Mouse (Mus musculus): ENCODE results near the gene Krtap16-1. TPM values are rescaled to one million over a fixed set of nuclear protein-coding genes. Genes with fewer than 3 reads are reported as not detected.

The Krtap16-1 gene
- polyA plus RNA-seq, 1 experiment from 2014 or later, result not detected

GRCm38 (mm10) chr11:100006624-100007023 is 20.2 kb upstream of the Krtap16-1 start:
- Histone ChIP-seq H3K9me3 (replicated peaks; ENCODE audit: control insufficient read depth, low read length) (no peaks in the 10 kb centered on the region), H3K36me3 (replicated peaks; ENCODE audit: control insufficient read depth, insufficient read depth, low read depth, low read length) (no peaks in the 10 kb centered on the region), H3K9ac (replicated peaks; ENCODE audit: low read length) (no peak overlapping the region), H3K4me3 (ENCODE audit: low read depth, low read length) (no peak overlapping the region), H3K27ac (replicated peaks; ENCODE audit: low read depth, low read length) (no peak overlapping the region), H3K4me1 (ENCODE audit: control insufficient read depth, insufficient read depth, low read length) (no peaks in the 10 kb centered on the region), H3K4me2 (ENCODE audit: low read depth, low read length) (no peak overlapping the region), H3K27me3 (ENCODE audit: control insufficient read depth, insufficient read depth, low read length) (no peaks in the 10 kb centered on the region)
- 59% methylated on average over 3 of the region's 3 CpGs for WGBS
- no peak for DNase-seq (ENCODE audit: low spot score)
- no peak for ATAC-seq (replicated peaks; ENCODE audit: insufficient number of reproducible peaks, low FRiP score, low TSS enrichment, low read depth)

- H3K9me3 ChIP-seq (replicated peaks; ENCODE audit: control insufficient read depth, low read length), result no peaks in the 10 kb centered on the region
- no peak overlapping the region for H3K9ac ChIP-seq (replicated peaks; ENCODE audit: low read length)
- WGBS, result 89% methylated on average over 8 of the region's 8 CpGs
- no peak overlapping the region for H3K4me2 ChIP-seq (ENCODE audit: low read depth, low read length)
- ATAC-seq (replicated peaks; ENCODE audit: insufficient number of reproducible peaks, low FRiP score, low TSS enrichment, low read depth) (no peak), DNase-seq (ENCODE audit: low spot score) (no peak)
- no peaks in the 10 kb centered on the region for H3K27me3 ChIP-seq (ENCODE audit: control insufficient read depth, insufficient read depth, low read length)
- no peak overlapping the region for H3K4me3 ChIP-seq (ENCODE audit: low read depth, low read length)
- H3K4me1 ChIP-seq (ENCODE audit: control insufficient read depth, insufficient read depth, low read length), result no peaks in the 10 kb centered on the region
- H3K36me3 ChIP-seq (replicated peaks; ENCODE audit: control insufficient read depth, insufficient read depth, low read depth, low read length), result no peaks in the 10 kb centered on the region
- H3K27ac ChIP-seq (replicated peaks; ENCODE audit: low read depth, low read length), result no peak overlapping the region
These were observed 19.5 kb upstream of the Krtap16-1 start for GRCm38 (mm10) chr11:100005905-100006304.

GRCm38 (mm10) chr11:100004846-100005245 is 18.4 kb upstream of the Krtap16-1 start:
- Histone ChIP-seq H3K4me3 (ENCODE audit: low read depth, low read length) (no peak overlapping the region), H3K4me1 (ENCODE audit: control insufficient read depth, insufficient read depth, low read length) (no peaks in the 10 kb centered on the region), H3K36me3 (replicated peaks; ENCODE audit: control insufficient read depth, insufficient read depth, low read depth, low read length) (no peaks in the 10 kb centered on the region), H3K4me2 (ENCODE audit: low read depth, low read length) (no peak overlapping the region), H3K27me3 (ENCODE audit: control insufficient read depth, insufficient read depth, low read length) (no peaks in the 10 kb centered on the region), H3K9me3 (replicated peaks; ENCODE audit: control insufficient read depth, low read length) (no peaks in the 10 kb centered on the region), H3K27ac (replicated peaks; ENCODE audit: low read depth, low read length) (no peak overlapping the region), H3K9ac (replicated peaks; ENCODE audit: low read length) (no peak overlapping the region)
- 27% methylated on average over 6 of the region's 6 CpGs for WGBS
- ATAC-seq (replicated peaks; ENCODE audit: insufficient number of reproducible peaks, low FRiP score, low TSS enrichment, low read depth) (no peak), DNase-seq (ENCODE audit: low spot score) (peak; percentile 72)

GRCm38 (mm10) chr11:99999091-99999490 is 12.7 kb upstream of the Krtap16-1 start:
- DNase-seq (ENCODE audit: low spot score) (no peak), ATAC-seq (replicated peaks; ENCODE audit: insufficient number of reproducible peaks, low FRiP score, low TSS enrichment, low read depth) (no peak)
- no peak overlapping the region for H3K27ac ChIP-seq (replicated peaks; ENCODE audit: low read depth, low read length)
- 92% methylated on average over 7 of the region's 7 CpGs for WGBS
- H3K27me3 ChIP-seq (ENCODE audit: control insufficient read depth, insufficient read depth, low read length), result no peaks in the 10 kb centered on the region
- no peak overlapping the region for H3K4me2 ChIP-seq (ENCODE audit: low read depth, low read length)
- no peaks in the 10 kb centered on the region for H3K9me3 ChIP-seq (replicated peaks; ENCODE audit: control insufficient read depth, low read length)
- H3K4me1 ChIP-seq (ENCODE audit: control insufficient read depth, insufficient read depth, low read length), result no peaks in the 10 kb centered on the region
- H3K36me3 ChIP-seq (replicated peaks; ENCODE audit: control insufficient read depth, insufficient read depth, low read depth, low read length), result no peaks in the 10 kb centered on the region
- no peak overlapping the region for H3K9ac ChIP-seq (replicated peaks; ENCODE audit: low read length)
- H3K4me3 ChIP-seq (ENCODE audit: low read depth, low read length), result no peak overlapping the region

- DNase-seq (ENCODE audit: low spot score), result no peak
- H3K4me2 ChIP-seq (ENCODE audit: low read depth, low read length), result no peak overlapping the region
- no peak overlapping the region for H3K9ac ChIP-seq (replicated peaks; ENCODE audit: low read length)
- H3K27ac ChIP-seq (replicated peaks; ENCODE audit: low read depth, low read length), result no peak overlapping the region
- no peak overlapping the region for H3K4me3 ChIP-seq (ENCODE audit: low read depth, low read length)
- no peak for ATAC-seq (replicated peaks; ENCODE audit: insufficient number of reproducible peaks, low FRiP score, low TSS enrichment, low read depth)
- no peaks in the 10 kb centered on the region for H3K36me3 ChIP-seq (replicated peaks; ENCODE audit: control insufficient read depth, insufficient read depth, low read depth, low read length)
- 73% methylated on average over 4 of the region's 4 CpGs for WGBS
- 0 out of 2 replicates have a peak, but pooled peaks cover 2% of the 10 kb centered on the region for H3K27me3 ChIP-seq (ENCODE audit: control insufficient read depth, insufficient read depth, low read length)
- no peaks in the 10 kb centered on the region for H3K9me3 ChIP-seq (replicated peaks; ENCODE audit: control insufficient read depth, low read length)
- H3K4me1 ChIP-seq (ENCODE audit: control insufficient read depth, insufficient read depth, low read length), result no peaks in the 10 kb centered on the region
These were observed 7.9 kb upstream of the Krtap16-1 start for GRCm38 (mm10) chr11:99994384-99994661.

GRCm38 (mm10) chr11:99993620-99994383 is 7.4 kb upstream of the Krtap16-1 start, which contains the start of gene Krtap17-1:
Gene Krtap17-1 (minus strand): TSS chr11:99993994.
- 26% methylated on average over 26 of the region's 26 CpGs for WGBS
- H3K4me2 ChIP-seq (ENCODE audit: low read depth, low read length), result peak within 1 kb of the TSS; percentile 21
- no peaks in the 10 kb centered on the region for H3K9me3 ChIP-seq (replicated peaks; ENCODE audit: control insufficient read depth, low read length)
- peak within 1 kb of the TSS; percentile 25; the same call in 1 of the 2 replicates for H3K9ac ChIP-seq (replicated peaks; ENCODE audit: low read length)
- no peaks in the 10 kb centered on the region for H3K4me1 ChIP-seq (ENCODE audit: control insufficient read depth, insufficient read depth, low read length)
- H3K27me3 ChIP-seq (ENCODE audit: control insufficient read depth, insufficient read depth, low read length), result 0 out of 2 replicates have a peak, but pooled peaks cover 2% of the 10 kb centered on the region
- no peaks in the 10 kb centered on the region for H3K36me3 ChIP-seq (replicated peaks; ENCODE audit: control insufficient read depth, insufficient read depth, low read depth, low read length)
- H3K4me3 ChIP-seq (ENCODE audit: low read depth, low read length), result no peak within 1 kb of the TSS
- DNase-seq (ENCODE audit: low spot score) (no peak), ATAC-seq (replicated peaks; ENCODE audit: insufficient number of reproducible peaks, low FRiP score, low TSS enrichment, low read depth) (no peak)
- H3K27ac ChIP-seq (replicated peaks; ENCODE audit: low read depth, low read length), result no peak within 1 kb of the TSS

GRCm38 (mm10) chr11:99990571-99990970 is 4.2 kb upstream of the Krtap16-1 start:
- DNase-seq (ENCODE audit: low spot score) (no peak), ATAC-seq (replicated peaks; ENCODE audit: insufficient number of reproducible peaks, low FRiP score, low TSS enrichment, low read depth) (no peak)
- Histone ChIP-seq H3K4me2 (ENCODE audit: low read depth, low read length) (no peak overlapping the region), H3K9ac (replicated peaks; ENCODE audit: low read length) (no peak overlapping the region), H3K27ac (replicated peaks; ENCODE audit: low read depth, low read length) (no peak overlapping the region), H3K36me3 (replicated peaks; ENCODE audit: control insufficient read depth, insufficient read depth, low read depth, low read length) (no peaks in the 10 kb centered on the region), H3K4me1 (ENCODE audit: control insufficient read depth, insufficient read depth, low read length) (no peaks in the 10 kb centered on the region), H3K9me3 (replicated peaks; ENCODE audit: control insufficient read depth, low read length) (no peaks in the 10 kb centered on the region), H3K4me3 (ENCODE audit: low read depth, low read length) (no peak overlapping the region), H3K27me3 (ENCODE audit: control insufficient read depth, insufficient read depth, low read length) (0 out of 2 replicates have a peak, but pooled peaks cover 2% of the 10 kb centered on the region)
- WGBS, result 81% methylated on average over 3 of the region's 3 CpGs

GRCm38 (mm10) chr11:99989881-99990405 is 3.5 kb upstream of the Krtap16-1 start:
- Histone ChIP-seq H3K4me3 (ENCODE audit: low read depth, low read length) (no peak overlapping the region), H3K9me3 (replicated peaks; ENCODE audit: control insufficient read depth, low read length) (no peaks in the 10 kb centered on the region), H3K4me1 (ENCODE audit: control insufficient read depth, insufficient read depth, low read length) (no peaks in the 10 kb centered on the region), H3K27ac (replicated peaks; ENCODE audit: low read depth, low read length) (no peak overlapping the region), H3K4me2 (ENCODE audit: low read depth, low read length) (no peak overlapping the region), H3K9ac (replicated peaks; ENCODE audit: low read length) (no peak overlapping the region), H3K36me3 (replicated peaks; ENCODE audit: control insufficient read depth, insufficient read depth, low read depth, low read length) (no peaks in the 10 kb centered on the region), H3K27me3 (ENCODE audit: control insufficient read depth, insufficient read depth, low read length) (0 out of 2 replicates have a peak, but pooled peaks cover 2% of the 10 kb centered on the region)
- WGBS, result 86% methylated on average over 6 of the region's 6 CpGs
- ATAC-seq (replicated peaks; ENCODE audit: insufficient number of reproducible peaks, low FRiP score, low TSS enrichment, low read depth) (no peak), DNase-seq (ENCODE audit: low spot score) (no peak)

Measured in embryonic facial prominence, embryonic 11.5 days (tissue).